Mouse (Mus musculus): ENCODE measurements around the gene Grik4. TPM values are rescaled to one million over a fixed set of nuclear protein-coding genes. Genes with fewer than 3 reads are reported as not detected.

Grik4 gene
- total and polyA plus RNA-seq, 2 experiments = under 0.01 to 0.09 TPM

DNA sequence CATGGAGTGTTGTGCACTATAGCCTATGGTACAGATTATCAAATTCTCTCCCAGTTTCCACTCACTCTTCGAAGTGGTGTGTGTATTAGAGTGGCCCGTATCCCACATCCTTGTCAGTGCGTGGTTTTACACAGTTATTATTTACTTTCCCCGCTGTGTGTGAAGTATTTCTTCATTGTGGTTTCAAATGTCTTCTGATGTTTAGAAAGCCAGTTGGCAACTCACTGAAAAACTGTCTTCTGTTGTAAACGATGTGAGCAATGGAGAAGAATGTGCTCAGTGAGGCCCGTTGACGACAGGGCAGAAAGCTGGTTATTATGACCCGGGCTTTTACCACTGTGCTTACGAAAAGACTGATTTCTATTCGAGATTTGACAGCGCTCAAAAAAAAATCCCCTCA is 439.7 kb downstream of the Grik4 start:
- Histone ChIP-seq H3K36me3 (ENCODE audit: control insufficient read depth, insufficient read depth, low read length) (no peaks in the 10 kb centered on the region), H3K4me3 (ENCODE audit: insufficient read depth, low read depth, low read length) (no peak overlapping the region), H3K4me1 (ENCODE audit: control insufficient read depth, insufficient read depth, low read length) (peaks cover 31% of the 10 kb centered on the region), H3K27me3 (ENCODE audit: control insufficient read depth, insufficient read depth, low read length) (no peaks in the 10 kb centered on the region), H3K9ac (ENCODE audit: low read depth, low read length) (no peak overlapping the region), H3K27ac (replicated peaks; ENCODE audit: insufficient read depth, low read depth, low read length) (no peak overlapping the region; the same call in 1 of the 2 replicates), H3K79me2 (ENCODE audit: control insufficient read depth, insufficient read depth, low read length) (no peaks in the 10 kb centered on the region)
- no peak for DNase-seq (ENCODE audit: extremely low read depth, low read depth, low spot score)
- TF ChIP-seq POLR2A (IDR thresholded peaks at IDR 0.05; ENCODE audit: extremely low read depth, insufficient read depth, low read length) (no peak), CTCF (IDR thresholded peaks at IDR 0.05; ENCODE audit: low read depth, low read length) (no peak)
- 66% methylated on average over 11 of the region's 11 CpGs for WGBS

DNA sequence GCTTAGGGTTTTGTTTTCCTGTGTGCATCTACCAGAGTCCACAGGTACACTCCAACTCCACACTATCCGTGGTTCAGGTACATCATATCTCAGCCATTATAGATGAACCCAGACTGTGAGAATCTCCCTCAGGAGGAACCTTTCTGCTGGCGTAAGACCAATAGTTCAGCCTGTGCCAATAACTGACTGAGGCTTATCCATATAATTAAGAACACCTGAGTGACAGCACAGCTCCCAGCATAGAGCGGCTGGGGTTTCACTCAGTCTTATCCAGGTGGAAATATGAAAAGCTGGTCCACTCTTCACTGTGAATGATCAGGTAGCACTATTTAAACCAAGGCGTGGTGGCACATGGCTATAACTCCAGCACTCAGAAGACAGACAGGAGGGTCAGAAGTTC is 440.6 kb downstream of the Grik4 start:
- Histone ChIP-seq H3K36me3 (ENCODE audit: control insufficient read depth, insufficient read depth, low read length) (no peaks in the 10 kb centered on the region), H3K27ac (replicated peaks; ENCODE audit: insufficient read depth, low read depth, low read length) (no peak overlapping the region), H3K9ac (ENCODE audit: low read depth, low read length) (no peak overlapping the region), H3K4me3 (ENCODE audit: insufficient read depth, low read depth, low read length) (no peak overlapping the region), H3K4me1 (ENCODE audit: control insufficient read depth, insufficient read depth, low read length) (peaks cover 31% of the 10 kb centered on the region), H3K79me2 (ENCODE audit: control insufficient read depth, insufficient read depth, low read length) (no peaks in the 10 kb centered on the region), H3K27me3 (ENCODE audit: control insufficient read depth, insufficient read depth, low read length) (no peaks in the 10 kb centered on the region)
- no peak for DNase-seq (ENCODE audit: extremely low read depth, low read depth, low spot score)
- 92% methylated on average over 4 of the region's 4 CpGs for WGBS
- TF ChIP-seq POLR2A (IDR thresholded peaks at IDR 0.05; ENCODE audit: extremely low read depth, insufficient read depth, low read length) (no peak), CTCF (IDR thresholded peaks at IDR 0.05; ENCODE audit: low read depth, low read length) (no peak)

DNA sequence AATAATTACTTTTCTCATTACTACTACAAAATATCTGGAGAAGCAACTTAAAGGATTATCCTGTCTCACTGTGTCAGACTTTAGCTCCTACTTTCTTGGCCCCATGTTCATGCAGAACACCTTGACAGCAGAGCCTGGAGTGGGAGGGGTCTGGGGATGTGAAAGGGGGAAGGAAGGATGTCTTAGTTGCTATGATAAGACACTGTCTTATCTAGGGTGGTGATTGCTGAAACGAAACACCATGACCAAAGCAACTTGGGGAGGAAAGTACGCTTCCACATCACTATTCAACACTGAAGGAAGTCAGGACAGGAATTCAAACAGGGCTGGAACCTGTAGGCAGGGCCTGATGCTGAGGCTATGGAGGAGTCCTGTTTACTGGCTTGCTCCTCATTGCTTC is 448.0 kb downstream of the Grik4 start:
- Histone ChIP-seq H3K9ac (ENCODE audit: low read depth, low read length) (no peak overlapping the region), H3K79me2 (ENCODE audit: control insufficient read depth, insufficient read depth, low read length) (no peaks in the 10 kb centered on the region), H3K27ac (replicated peaks; ENCODE audit: insufficient read depth, low read depth, low read length) (no peak overlapping the region), H3K27me3 (ENCODE audit: control insufficient read depth, insufficient read depth, low read length) (no peaks in the 10 kb centered on the region), H3K4me1 (ENCODE audit: control insufficient read depth, insufficient read depth, low read length) (no peaks in the 10 kb centered on the region), H3K4me3 (ENCODE audit: insufficient read depth, low read depth, low read length) (no peak overlapping the region), H3K36me3 (ENCODE audit: control insufficient read depth, insufficient read depth, low read length) (no peaks in the 10 kb centered on the region)
- no peak for DNase-seq (ENCODE audit: extremely low read depth, low read depth, low spot score)
- WGBS = 85% methylated on average over 2 of the region's 2 CpGs
- TF ChIP-seq CTCF (IDR thresholded peaks at IDR 0.05; ENCODE audit: low read depth, low read length) (no peak), POLR2A (IDR thresholded peaks at IDR 0.05; ENCODE audit: extremely low read depth, insufficient read depth, low read length) (no peak)

DNA sequence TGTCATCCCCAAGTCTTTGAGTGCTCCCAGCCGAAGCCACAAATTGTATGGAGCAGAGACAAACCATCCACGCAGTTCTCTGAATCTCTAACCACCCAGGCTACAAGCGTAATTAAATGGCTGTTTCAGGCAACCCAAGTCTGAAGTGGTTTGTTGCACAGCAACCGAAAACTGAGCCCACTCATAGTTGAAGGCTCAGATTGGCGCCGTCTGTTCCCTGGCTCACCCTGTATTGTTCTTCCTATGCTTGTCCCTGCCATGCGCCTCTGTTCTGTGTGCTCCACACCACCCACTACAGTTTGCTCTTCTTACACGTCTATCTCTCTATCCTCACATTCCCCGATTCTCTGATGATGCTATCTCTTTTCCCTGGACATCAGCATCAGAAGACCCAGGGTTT is 452.5 kb downstream of the Grik4 start:
- H3K27me3 ChIP-seq (ENCODE audit: control insufficient read depth, insufficient read depth, low read length) = no peaks in the 10 kb centered on the region
- H3K27ac ChIP-seq (replicated peaks; ENCODE audit: insufficient read depth, low read depth, low read length) = no peak overlapping the region
- TF ChIP-seq POLR2A (IDR thresholded peaks at IDR 0.05; ENCODE audit: extremely low read depth, insufficient read depth, low read length) (no peak), CTCF (IDR thresholded peaks at IDR 0.05; ENCODE audit: low read depth, low read length) (no peak)
- peaks cover 9% of the 10 kb centered on the region for H3K4me1 ChIP-seq (ENCODE audit: control insufficient read depth, insufficient read depth, low read length)
- WGBS = 94% methylated on average over 9 of the region's 9 CpGs
- no peak for DNase-seq (ENCODE audit: extremely low read depth, low read depth, low spot score)
- H3K9ac ChIP-seq (ENCODE audit: low read depth, low read length) = no peak overlapping the region
- H3K4me3 ChIP-seq (ENCODE audit: insufficient read depth, low read depth, low read length) = no peak overlapping the region
- no peaks in the 10 kb centered on the region for H3K79me2 ChIP-seq (ENCODE audit: control insufficient read depth, insufficient read depth, low read length)
- H3K36me3 ChIP-seq (ENCODE audit: control insufficient read depth, insufficient read depth, low read length) = no peaks in the 10 kb centered on the region

DNA sequence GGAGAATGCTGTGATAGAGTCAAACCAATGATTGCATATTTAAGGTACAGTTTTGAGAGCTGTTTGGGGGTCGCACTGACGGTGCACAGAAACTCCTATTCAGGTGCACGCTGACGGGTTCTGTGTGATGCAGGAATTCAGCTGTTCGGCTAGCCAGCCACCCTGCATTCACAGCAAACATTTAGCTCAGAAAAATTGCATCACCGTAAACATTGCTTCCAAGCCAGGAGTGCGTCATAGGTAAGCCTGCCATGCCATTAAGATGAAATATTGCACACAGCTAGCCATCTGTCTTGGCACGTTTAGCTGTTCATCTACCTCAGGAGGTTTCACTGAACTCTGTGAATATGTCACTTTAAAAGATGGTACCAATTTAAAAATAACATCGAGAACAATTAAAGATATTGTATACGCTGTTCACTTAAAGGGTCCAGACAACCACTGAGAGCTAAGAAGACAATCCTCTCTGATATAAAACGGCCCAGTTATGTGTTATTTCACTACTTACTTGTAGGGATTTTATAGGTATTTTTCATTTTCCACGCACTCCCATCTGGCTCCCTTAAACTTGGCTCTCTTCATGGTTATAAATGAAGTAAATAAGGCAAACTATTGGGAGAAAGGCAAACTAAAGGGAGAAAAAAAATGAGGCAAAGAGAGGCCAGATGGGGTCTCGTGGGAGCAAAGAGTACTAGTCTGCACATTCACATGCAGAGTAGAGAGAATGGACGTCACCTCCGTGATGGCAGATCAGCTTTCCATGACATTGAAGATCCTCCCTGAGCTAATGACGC is 453.5 kb downstream of the Grik4 start:
- 59% methylated on average over 16 of the region's 16 CpGs for WGBS
- no peak overlapping the region for H3K9ac ChIP-seq (ENCODE audit: low read depth, low read length)
- DNase-seq (ENCODE audit: extremely low read depth, low read depth, low spot score) = peak; percentile 78

DNA sequence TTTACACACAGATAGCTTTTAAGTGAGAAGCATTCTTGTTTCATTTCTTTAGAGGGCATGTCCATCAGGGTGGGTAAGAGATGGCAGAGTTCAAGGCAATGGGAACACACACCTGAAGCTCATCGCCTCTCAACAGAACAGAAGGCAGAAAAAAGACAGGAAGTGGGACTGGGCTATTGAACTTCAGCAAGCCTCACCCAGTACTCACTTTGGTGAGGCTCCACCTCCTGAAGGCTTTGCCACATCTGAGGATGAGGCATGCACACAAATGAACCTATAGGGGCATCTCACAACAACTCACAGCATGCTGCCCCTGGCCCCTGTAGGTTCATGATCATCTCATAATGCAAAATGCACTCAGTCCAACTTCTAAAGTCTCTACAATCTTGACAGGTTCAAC is 456.2 kb downstream of the Grik4 start:
- no peaks in the 10 kb centered on the region for H3K27me3 ChIP-seq (ENCODE audit: control insufficient read depth, insufficient read depth, low read length)
- no peaks in the 10 kb centered on the region for H3K79me2 ChIP-seq (ENCODE audit: control insufficient read depth, insufficient read depth, low read length)
- no peak for DNase-seq (ENCODE audit: extremely low read depth, low read depth, low spot score)
- H3K9ac ChIP-seq (ENCODE audit: low read depth, low read length) = no peak overlapping the region
- H3K4me3 ChIP-seq (ENCODE audit: insufficient read depth, low read depth, low read length) = no peak overlapping the region
- H3K27ac ChIP-seq (replicated peaks; ENCODE audit: insufficient read depth, low read depth, low read length) = no peak overlapping the region
- WGBS = 96% methylated on average over 1 of the region's 1 CpGs
- peaks cover 9% of the 10 kb centered on the region for H3K4me1 ChIP-seq (ENCODE audit: control insufficient read depth, insufficient read depth, low read length)
- H3K36me3 ChIP-seq (ENCODE audit: control insufficient read depth, insufficient read depth, low read length) = no peaks in the 10 kb centered on the region
- TF ChIP-seq POLR2A (IDR thresholded peaks at IDR 0.05; ENCODE audit: extremely low read depth, insufficient read depth, low read length) (no peak), CTCF (IDR thresholded peaks at IDR 0.05; ENCODE audit: low read depth, low read length) (no peak)

More for the DNA sequence above, 453.5 kb downstream of the Grik4 start:
- no peaks in the 10 kb centered on the region for H3K79me2 ChIP-seq (ENCODE audit: control insufficient read depth, insufficient read depth, low read length)
- TF ChIP-seq POLR2A (IDR thresholded peaks at IDR 0.05; ENCODE audit: extremely low read depth, insufficient read depth, low read length) = no peak
- TF ChIP-seq CTCF (IDR thresholded peaks at IDR 0.05; ENCODE audit: low read depth, low read length) = no peak
- no peaks in the 10 kb centered on the region for H3K27me3 ChIP-seq (ENCODE audit: control insufficient read depth, insufficient read depth, low read length)
- no peak overlapping the region for H3K4me3 ChIP-seq (ENCODE audit: insufficient read depth, low read depth, low read length)
- no peaks in the 10 kb centered on the region for H3K36me3 ChIP-seq (ENCODE audit: control insufficient read depth, insufficient read depth, low read length)
- H3K27ac ChIP-seq (replicated peaks; ENCODE audit: insufficient read depth, low read depth, low read length) = no peak overlapping the region
- H3K4me1 ChIP-seq (ENCODE audit: control insufficient read depth, insufficient read depth, low read length) = peaks cover 9% of the 10 kb centered on the region

All from liver, adult 2 months (tissue).